Mouse (Mus musculus): ENCODE results near the gene Tbpl1. TPM values are rescaled to one million over a fixed set of nuclear protein-coding genes. Genes with fewer than 3 reads are reported as not detected.

The Tbpl1 gene
- total RNA-seq, 2 experiments from 2014 or later, result 63.9 to 66.5 TPM

- no peak for DNase-seq (ENCODE audit: low spot score in 2 of 2)
Observed at GRCm38 (mm10) chr10:22712955-22713354, 18.8 kb downstream of the Tbpl1 start.

DNA sequence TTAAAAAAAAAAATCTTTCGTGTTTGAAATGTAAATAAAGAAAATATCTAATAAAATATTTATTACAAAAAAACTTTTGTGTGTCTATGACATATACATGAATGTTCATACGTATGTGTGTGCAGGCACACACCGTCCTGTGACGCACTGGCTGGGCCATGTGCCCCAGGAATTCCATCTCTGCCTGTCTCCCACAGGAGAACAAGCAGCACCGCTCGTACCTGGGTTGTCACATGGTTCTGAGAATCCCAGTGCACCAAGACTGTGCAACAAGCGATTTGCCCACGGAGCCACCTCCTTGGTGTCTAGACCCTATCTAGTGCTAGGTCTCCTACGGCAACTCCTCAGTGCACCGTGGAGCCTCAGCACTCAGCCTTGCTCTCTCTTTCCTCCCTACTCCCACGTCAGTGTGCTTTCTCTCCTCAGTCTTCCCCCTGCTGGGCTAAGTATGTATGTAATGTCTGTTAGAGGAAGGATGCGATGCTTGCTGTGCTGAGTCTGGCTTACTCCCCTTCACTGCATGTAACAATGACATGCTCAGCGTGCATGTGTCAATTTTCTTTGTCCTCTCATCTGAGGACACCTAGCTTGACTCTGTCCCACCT, 21.5 kb downstream of the Tbpl1 start:
- DNase-seq (ENCODE audit: low spot score in 2 of 2), result no peak

DNA sequence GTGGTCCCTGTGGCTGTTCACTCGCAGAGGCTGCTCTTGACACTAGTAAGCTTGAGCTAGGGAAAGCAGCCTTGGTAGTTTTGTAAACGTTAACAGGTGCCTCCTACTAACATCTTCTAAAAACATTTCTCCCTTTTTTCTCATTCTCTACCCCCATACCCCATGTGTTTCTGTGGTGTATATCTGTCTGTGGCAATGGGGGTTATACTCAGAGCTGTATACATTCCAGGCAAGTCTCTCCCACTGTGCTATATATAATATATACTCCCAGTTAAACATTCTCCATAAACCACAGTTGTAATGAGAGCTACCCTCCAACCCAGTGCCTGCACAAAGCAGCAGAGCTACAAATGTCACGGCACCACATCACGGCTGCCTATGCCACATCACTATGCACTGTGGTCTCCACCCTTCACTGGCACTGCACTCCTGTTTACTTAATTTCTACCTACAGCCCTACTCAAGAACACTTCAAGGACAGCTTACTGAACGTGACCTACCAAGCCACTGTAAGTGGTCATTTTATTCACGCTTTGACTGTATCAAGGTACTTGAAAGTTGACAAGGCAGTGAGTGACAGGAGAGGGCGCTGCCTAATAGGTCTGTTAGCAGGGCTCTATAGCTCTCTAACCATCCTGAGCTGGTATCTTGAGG, 23.4 kb downstream of the Tbpl1 start:
- no peak for DNase-seq (ENCODE audit: low spot score in 2 of 2)

DNA sequence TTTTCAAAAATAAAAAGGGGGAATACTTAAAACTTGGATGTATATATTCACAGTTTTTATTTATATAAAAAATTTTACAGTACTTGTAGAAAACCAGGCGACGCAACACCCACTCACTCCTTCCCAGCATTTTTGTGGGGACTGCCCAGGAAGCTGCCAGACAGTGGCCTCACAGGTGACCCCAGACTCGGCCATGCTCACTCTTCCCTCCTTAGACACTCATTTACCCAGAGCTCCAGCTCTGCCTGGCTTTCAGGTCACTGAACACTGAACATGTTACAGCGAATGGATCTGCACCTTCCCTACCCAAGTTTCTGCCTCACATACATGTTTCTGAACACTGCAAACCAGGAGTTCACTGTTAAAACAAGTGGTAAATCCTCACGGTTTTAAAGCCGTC, 27.9 kb downstream of the Tbpl1 start:
- DNase-seq (ENCODE audit: low spot score in 2 of 2), result no peak

DNA sequence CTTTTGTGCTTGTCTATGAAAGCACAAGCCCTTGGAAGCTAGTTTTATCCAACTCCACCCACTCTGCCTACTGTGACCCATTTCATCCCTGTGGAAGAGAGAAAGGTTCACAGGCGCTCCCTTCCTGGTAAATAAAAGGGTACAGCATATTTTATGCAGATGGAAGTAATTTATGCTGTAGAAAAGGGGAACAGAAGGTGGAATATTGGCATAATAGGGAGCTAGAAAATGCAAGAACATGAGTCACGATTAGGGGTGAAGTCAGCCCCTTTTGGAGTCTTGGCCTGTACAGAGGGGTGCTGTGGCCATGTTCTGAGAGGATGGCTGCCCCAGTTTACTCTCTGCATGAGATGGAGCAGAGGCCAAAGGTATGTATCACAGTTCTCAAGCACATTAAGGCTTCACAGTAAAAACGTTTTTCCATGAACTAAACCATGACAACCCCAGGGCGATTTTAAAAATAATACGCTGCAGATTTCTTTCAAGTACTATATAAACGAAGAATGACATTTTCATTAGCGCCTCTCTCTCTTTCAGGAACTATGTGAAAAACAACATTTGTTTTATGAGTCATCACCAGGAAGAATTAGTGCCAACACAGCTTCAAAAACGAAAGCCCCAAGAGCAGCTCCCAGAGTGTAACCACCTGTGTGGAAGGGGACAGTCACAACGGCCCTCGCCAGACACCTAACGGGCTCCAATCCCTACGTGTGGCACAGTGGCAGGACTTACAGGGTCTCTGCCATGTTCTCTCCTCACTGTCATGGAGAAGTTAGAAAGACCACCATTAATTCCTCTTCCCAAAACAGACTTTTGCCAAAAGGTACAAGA, 30.0 kb downstream of the Tbpl1 start:
- peak; percentile 35 to 71 for DNase-seq (ENCODE audit: low spot score in 2 of 2)

DNA sequence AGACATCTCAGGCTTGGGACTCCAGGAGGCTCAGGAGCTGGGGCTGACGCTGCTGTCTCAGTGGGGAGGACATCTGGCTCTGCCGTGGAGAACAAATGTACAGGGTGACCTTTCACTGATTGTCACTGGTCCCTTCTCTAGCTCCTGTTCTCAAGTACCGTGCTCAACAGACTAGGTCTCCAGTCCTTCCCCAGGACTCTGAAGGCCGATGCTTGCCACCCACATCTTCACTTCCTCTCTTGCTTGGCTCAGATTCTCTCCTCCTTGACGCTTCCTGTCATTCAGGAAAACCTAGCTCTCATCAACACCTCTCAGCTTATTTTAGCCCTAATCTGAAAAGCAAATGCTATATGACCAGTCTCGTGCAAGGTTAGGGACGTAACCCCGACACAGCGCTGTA, 31.0 kb downstream of the Tbpl1 start:
- no peak for DNase-seq (ENCODE audit: low spot score in 2 of 2)

- no peak for DNase-seq (ENCODE audit: low spot score in 2 of 2)
Observed at GRCm38 (mm10) chr10:22699487-22700335, 32.0 kb downstream of the Tbpl1 start.

GRCm38 (mm10) chr10:22698158-22698953, 33.4 kb downstream of the Tbpl1 start:
- DNase-seq (ENCODE audit: low spot score in 2 of 2), result no peak

DNA sequence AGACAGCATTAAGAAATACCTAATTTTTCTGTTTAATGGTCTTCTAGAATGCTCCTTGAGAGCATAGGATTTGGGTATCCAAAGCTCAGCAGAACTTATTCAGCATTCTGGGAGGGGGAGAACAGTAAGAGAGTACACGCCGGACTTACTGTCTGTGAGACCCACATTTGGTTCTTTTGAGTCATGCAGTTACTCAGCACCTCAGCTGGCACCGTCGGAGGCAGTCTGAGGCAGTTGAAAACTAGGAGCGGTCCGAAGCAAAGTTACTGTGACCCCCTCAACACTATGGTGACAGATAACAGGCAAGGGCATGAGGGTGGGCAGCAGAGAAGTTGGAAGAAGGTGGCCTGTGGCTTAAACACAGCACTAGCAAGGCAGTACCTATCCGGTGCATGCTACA, 34.9 kb downstream of the Tbpl1 start:
- DNase-seq (ENCODE audit: low spot score in 2 of 2), result no peak

DNA sequence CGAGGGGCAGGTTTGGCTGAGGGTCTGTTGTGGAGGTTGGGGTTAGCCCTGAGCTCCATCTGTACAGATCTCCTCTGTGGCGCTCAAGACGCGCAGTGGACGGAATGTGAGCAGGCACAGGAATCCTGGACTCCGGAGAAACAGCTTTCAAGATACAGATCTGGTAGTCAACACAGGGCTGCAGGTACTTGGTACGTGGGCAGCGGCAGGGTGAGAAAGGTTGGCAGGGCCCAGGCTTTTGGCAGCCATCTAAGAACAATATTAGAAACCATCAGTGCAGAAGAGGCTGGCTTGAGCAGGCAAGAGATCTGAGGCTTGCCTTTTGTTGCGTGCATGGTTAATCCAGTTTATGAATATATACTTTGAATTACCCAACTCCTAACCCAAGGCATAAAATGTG, 35.5 kb downstream of the Tbpl1 start:
- no peak for DNase-seq (ENCODE audit: low spot score in 2 of 2)

DNA sequence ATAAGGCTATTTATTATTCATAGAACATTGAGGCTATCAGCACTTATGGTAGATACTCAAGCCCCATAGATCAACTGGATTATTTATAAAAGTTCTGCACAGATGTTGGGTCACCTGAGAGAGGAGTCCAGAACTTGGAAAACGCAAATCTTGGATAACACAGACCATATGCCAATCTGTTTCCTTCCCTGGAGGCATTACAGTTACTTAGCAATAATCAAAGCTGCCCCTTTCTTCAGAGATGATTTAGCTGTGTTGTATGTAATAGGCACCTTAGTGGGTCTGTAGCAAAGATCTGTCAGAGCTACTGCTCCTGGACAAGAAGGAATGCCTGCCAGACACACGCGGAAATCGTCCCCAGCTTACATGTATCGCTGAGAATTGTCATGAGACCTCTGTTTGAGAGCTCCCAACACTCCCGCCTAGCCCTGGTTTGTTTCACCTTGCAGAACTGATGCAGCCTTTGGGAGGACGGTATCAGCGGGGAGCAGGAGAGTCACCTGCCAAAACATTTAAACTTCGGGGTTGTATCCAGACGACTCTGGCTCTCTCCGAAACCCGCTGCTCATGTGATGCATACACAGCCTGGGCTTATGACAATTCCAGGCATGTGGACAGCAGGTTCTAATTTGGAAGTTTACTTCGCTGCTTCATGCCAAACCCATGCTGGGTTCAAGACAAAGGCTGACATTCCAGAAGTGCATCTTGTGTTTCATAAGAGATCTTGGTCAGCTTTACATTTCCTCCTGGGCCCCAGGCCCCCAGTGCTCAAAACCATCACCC, 55.7 kb downstream of the Tbpl1 start:
- no peak for DNase-seq (ENCODE audit: low spot score in 2 of 2)

GRCm38 (mm10) chr10:22674176-22674575, 57.6 kb downstream of the Tbpl1 start:
- DNase-seq (ENCODE audit: low spot score in 2 of 2), result no peak

- DNase-seq (ENCODE audit: low spot score in 2 of 2), result no peak
Observed at GRCm38 (mm10) chr10:22668509-22668908, 63.2 kb downstream of the Tbpl1 start.

GRCm38 (mm10) chr10:22660286-22661000, 71.3 kb downstream of the Tbpl1 start:
- DNase-seq (ENCODE audit: low spot score in 2 of 2), result no peak

- no peak for DNase-seq (ENCODE audit: low spot score in 2 of 2)
Observed at GRCm38 (mm10) chr10:22659386-22659725, 72.4 kb downstream of the Tbpl1 start.

DNA sequence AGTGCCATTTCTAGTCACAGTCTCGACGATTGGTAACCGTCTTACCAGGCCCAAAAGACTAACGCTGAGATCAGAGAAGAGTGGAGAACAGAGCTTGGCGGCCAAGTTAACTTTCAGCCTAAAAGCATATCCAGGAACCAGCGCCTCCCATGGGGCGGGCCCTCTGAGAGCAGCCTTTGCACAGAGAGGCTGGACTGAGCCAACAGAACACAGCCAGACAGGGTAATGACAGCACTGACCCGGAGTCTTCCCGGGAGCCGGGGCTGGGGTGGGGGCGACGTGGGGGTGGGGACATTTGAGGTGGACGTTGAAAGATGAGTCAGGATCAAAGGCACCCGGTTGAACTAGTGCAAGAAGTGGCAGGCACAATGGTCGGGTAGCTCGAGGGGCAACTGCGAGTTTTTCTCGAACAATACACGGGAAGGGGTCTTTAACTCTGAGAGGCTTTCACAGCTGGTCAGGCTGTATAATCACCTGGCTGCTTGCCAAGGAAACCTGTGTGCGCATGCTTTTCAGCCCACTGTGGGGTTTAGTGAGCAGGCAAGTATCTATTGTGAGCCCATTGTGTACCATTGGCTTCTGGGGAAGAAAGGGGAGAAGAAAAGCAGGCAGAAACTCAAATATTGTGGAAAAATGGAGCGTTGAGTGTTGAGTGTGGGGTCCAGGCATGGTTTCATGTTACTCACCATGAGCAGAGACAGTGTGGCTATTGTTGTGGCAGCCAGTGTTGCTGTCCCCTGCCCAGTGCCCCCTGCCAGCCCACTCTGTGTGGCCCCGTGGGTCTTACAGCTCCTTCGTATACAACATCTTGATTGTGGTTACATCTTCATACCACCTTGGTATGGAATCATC, 73.0 kb downstream of the Tbpl1 start:
- DNase-seq (ENCODE audit: low spot score in 2 of 2), result no peak

Data from layer of hippocampus, adult 18-20 months (tissue).